Mouse (Mus musculus) adrenal gland, postnatal 0 days (tissue): ENCODE measurements around the gene Morc2b. TPM values are rescaled to one million over a fixed set of nuclear protein-coding genes. Genes with fewer than 3 reads are reported as not detected.

Source experiments
- polyA plus RNA-seq: library from polyadenylated mRNA; unstranded; fragments of >200 nt; fragmentation: Nextera tagmentation; extraction: Ambion mirVana; gene quantifications from 2 replicates; pipeline ENCODE4 v1.2.1, GENCODE M21; 2015

Morc2b gene
- 0.06 TPM in 2 replicates for polyA plus RNA-seq

GRCm38 (mm10) chr17:33139261-33139820 is at the start of gene Morc2b:
Gene Morc2b (minus strand): TSS chr17:33139683.

GRCm38 (mm10) chr17:33168147-33168546 is 28.7 kb upstream of the Morc2b start, which contains the start of gene Olfr55:
Gene Olfr55 (plus strand): TSS chr17:33168447.

GRCm38 (mm10) chr17:33089220-33089949 is 50.1 kb downstream of the Morc2b start, which contains the start of gene Zfp563:
Gene Zfp563 (plus strand): TSS chr17:33089310.

GRCm38 (mm10) chr17:33067958-33068357 is 71.5 kb downstream of the Morc2b start, which contains the start of gene 4921501E09Rik:
Gene 4921501E09Rik (minus strand): TSS chr17:33068058.

Other genes with a start within 250 kb of the Morc2b start
- gene Zfp870, start 248.0 kb downstream of the Morc2b start, polyA plus RNA-seq = 5.1 and 6.2 TPM in 2 replicates
- gene Cyp4f14, start 222.3 kb downstream of the Morc2b start, polyA plus RNA-seq = 1.4 and 4.0 TPM in 2 replicates
- 23.8 and 42.9 TPM in 2 replicates for gene Cyp4f13, start 192.3 kb downstream of the Morc2b start, polyA plus RNA-seq
- gene Zfp472, start 173.9 kb downstream of the Morc2b start, polyA plus RNA-seq = 8.8 and 11.6 TPM in 2 replicates
- gene Zfp952, start 146.6 kb downstream of the Morc2b start, polyA plus RNA-seq = 8.4 and 9.0 TPM in 2 replicates
- 10.6 and 11.4 TPM in 2 replicates for gene Zfp763, start 106.3 kb downstream of the Morc2b start, polyA plus RNA-seq
- gene 4921501E09Rik, start 71.6 kb downstream of the Morc2b start, polyA plus RNA-seq = not detected in 2 replicates
- 6.8 and 7.5 TPM in 2 replicates for gene Zfp563, start 50.4 kb downstream of the Morc2b start, polyA plus RNA-seq
- gene Olfr55, start 28.8 kb upstream of the Morc2b start, polyA plus RNA-seq = not detected in 2 replicates
- gene Olfr239, start 51.6 kb upstream of the Morc2b start, polyA plus RNA-seq = not detected in 2 replicates
- gene Olfr1564, start 82.0 kb upstream of the Morc2b start, polyA plus RNA-seq = not detected in 2 replicates
- 13.1 and 14.4 TPM in 2 replicates for gene Zfp955a, start 115.5 kb upstream of the Morc2b start, polyA plus RNA-seq
- 0.03 and 0.05 TPM in 2 replicates for gene Olfr63, start 125.0 kb upstream of the Morc2b start, polyA plus RNA-seq
- gene Zfp955b, start 149.9 kb upstream of the Morc2b start, polyA plus RNA-seq = 5.2 and 6.9 TPM in 2 replicates
- 8.6 and 10.3 TPM in 2 replicates for gene Zfp81, start 219.2 kb upstream of the Morc2b start, polyA plus RNA-seq